Mouse (Mus musculus): ENCODE results near the gene H2-Aa. TPM values are rescaled to one million over a fixed set of nuclear protein-coding genes. Genes with fewer than 3 reads are reported as not detected.
A peak's percentile ranks its signal among the peaks of the same experiment; 100 is the strongest.
"Not testable (repeated sequence)": the region's sequence is repeated elsewhere in the genome, so short reads cannot be mapped to it uniquely, and the experiment has no call there.

Gene H2-Aa
- polyA plus RNA-seq (2016; fragmentation: Nextera tagmentation; extraction: Ambion mirVana) = 0.20 and 0.33 TPM in 2 replicates

- no peak within 1 kb of the TSS for H3K9ac ChIP-seq
- no peaks in the 10 kb centered on the region for H3K36me3 ChIP-seq
- 20% methylated on average over 8 of the region's 8 CpGs for WGBS
- no peak within 1 kb of the TSS for H3K27ac ChIP-seq (ENCODE audit: poor library complexity, severe bottlenecking)
- no peaks in the 10 kb centered on the region for H3K9me3 ChIP-seq (replicated peaks)
- peak; percentile 39; the same call in 1 of the 2 replicates for ATAC-seq (ENCODE audit: insufficient number of reproducible peaks, low FRiP score)
- no peak within 1 kb of the TSS for H3K4me2 ChIP-seq
- no peak within 1 kb of the TSS for H3K4me3 ChIP-seq
- no peaks in the 10 kb centered on the region for H3K4me1 ChIP-seq (replicated peaks)
- H3K27me3 ChIP-seq (replicated peaks) = peaks cover 8% of the 10 kb centered on the region; the same call in 1 of the 2 replicates
These were observed at the start of gene H2-Aa for GRCm38 (mm10) chr17:34287648-34288047. Gene H2-Aa, minus strand, starts transcription at chr17:34287823.

DNA sequence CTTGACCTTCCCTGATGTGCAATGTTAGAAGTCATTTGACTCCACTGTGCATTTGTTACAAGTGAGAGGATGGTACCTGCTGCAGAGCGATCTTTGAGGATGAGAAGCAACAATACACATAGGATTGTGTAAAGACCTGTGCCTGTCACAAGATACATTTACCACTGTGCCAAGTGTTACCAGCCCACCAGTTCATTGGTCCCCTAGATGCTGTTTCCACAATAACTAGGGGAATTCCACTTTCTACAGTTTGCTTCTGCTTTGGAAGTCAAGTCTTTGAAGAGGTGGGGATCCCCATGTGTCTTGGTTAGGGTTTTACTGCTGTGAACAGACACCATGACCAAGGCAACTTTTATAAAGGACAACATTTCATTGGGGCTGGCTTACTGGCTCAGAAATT, 43.6 kb upstream of the H2-Aa start:
- H3K4me1 ChIP-seq (replicated peaks) = no peaks in the 10 kb centered on the region
- H3K27ac ChIP-seq (ENCODE audit: poor library complexity, severe bottlenecking) = no peak overlapping the region
- ATAC-seq (ENCODE audit: insufficient number of reproducible peaks, low FRiP score) = no peak
- H3K9me3 ChIP-seq (replicated peaks) = 0 out of 2 replicates have a peak, but pooled peaks cover 6% of the 10 kb centered on the region
- no peak overlapping the region for H3K4me3 ChIP-seq
- 86% methylated on average over 1 of the region's 1 CpGs for WGBS
- no peak overlapping the region for H3K9ac ChIP-seq
- H3K27me3 ChIP-seq (replicated peaks) = peaks cover 11% of the 10 kb centered on the region; the same call in 1 of the 2 replicates
- no peak overlapping the region for H3K4me2 ChIP-seq
- H3K36me3 ChIP-seq = no peaks in the 10 kb centered on the region

- ATAC-seq (ENCODE audit: insufficient number of reproducible peaks, low FRiP score) = no peak
- 0 out of 2 replicates have a peak, but pooled peaks cover 6% of the 10 kb centered on the region for H3K9me3 ChIP-seq (replicated peaks)
These were observed 42.2 kb upstream of the H2-Aa start for GRCm38 (mm10) chr17:34329807-34330206.

GRCm38 (mm10) chr17:34326373-34326772, 38.8 kb upstream of the H2-Aa start:
- H3K9me3 ChIP-seq (replicated peaks) = 0 out of 2 replicates have a peak, but pooled peaks cover under 1% of the 10 kb centered on the region
- H3K4me1 ChIP-seq (replicated peaks) = no peaks in the 10 kb centered on the region
- ATAC-seq (ENCODE audit: insufficient number of reproducible peaks, low FRiP score) = no peak
- H3K4me3 ChIP-seq = no peak overlapping the region
- WGBS = 67% methylated on average over 3 of the region's 3 CpGs
- no peaks in the 10 kb centered on the region for H3K27me3 ChIP-seq (replicated peaks)
- no peaks in the 10 kb centered on the region for H3K36me3 ChIP-seq
- no peak overlapping the region for H3K9ac ChIP-seq
- H3K27ac ChIP-seq (ENCODE audit: poor library complexity, severe bottlenecking) = no peak overlapping the region
- no peak overlapping the region for H3K4me2 ChIP-seq

More at GRCm38 (mm10) chr17:34329807-34330206, 42.2 kb upstream of the H2-Aa start:
- 53% methylated on average over 2 of the region's 2 CpGs for WGBS
- H3K4me1 ChIP-seq (replicated peaks) = no peaks in the 10 kb centered on the region
- no peaks in the 10 kb centered on the region for H3K36me3 ChIP-seq
- H3K4me2 ChIP-seq = no peak overlapping the region
- 0 out of 2 replicates have a peak, but pooled peaks cover 7% of the 10 kb centered on the region for H3K27me3 ChIP-seq (replicated peaks)
- H3K9ac ChIP-seq = no peak overlapping the region
- H3K27ac ChIP-seq (ENCODE audit: poor library complexity, severe bottlenecking) = no peak overlapping the region
- H3K4me3 ChIP-seq = no peak overlapping the region

GRCm38 (mm10) chr17:34325436-34325835, 37.8 kb upstream of the H2-Aa start, which contains the start of gene H2-Eb2:
Gene H2-Eb2, plus strand, starts transcription at chr17:34325665.
- WGBS = 47% methylated on average over 4 of the region's 4 CpGs
- H3K36me3 ChIP-seq = no peaks in the 10 kb centered on the region
- H3K9ac ChIP-seq = no peak within 1 kb of the TSS
- no peak within 1 kb of the TSS for H3K4me2 ChIP-seq
- ATAC-seq (ENCODE audit: insufficient number of reproducible peaks, low FRiP score) = no peak
- no peaks in the 10 kb centered on the region for H3K4me1 ChIP-seq (replicated peaks)
- no peak within 1 kb of the TSS for H3K27ac ChIP-seq (ENCODE audit: poor library complexity, severe bottlenecking)
- H3K27me3 ChIP-seq (replicated peaks) = no peaks in the 10 kb centered on the region
- no peak within 1 kb of the TSS for H3K4me3 ChIP-seq
- H3K9me3 ChIP-seq (replicated peaks) = no peaks in the 10 kb centered on the region

DNA sequence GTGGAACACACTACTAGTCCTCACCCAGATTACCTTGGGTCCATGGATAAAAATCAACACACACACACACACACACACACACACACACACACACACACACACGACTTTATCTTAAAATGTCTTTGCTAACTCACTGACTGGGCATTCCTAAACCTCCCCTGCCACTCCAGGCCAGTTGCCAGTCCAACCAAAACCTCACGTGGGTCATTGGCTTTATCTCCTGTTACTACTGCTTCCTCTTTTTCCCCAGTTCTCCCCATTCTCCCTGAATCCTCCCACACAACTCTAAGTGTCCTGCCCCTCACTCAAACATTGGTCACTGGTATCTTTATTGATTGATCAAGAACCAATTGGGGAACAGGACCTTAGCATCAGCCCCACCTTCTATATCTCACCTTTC, 29.7 kb upstream of the H2-Aa start:
- Histone ChIP-seq H3K27me3 (replicated peaks) (no peaks in the 10 kb centered on the region), H3K9me3 (replicated peaks) (no peaks in the 10 kb centered on the region), H3K4me2 (no peak overlapping the region), H3K9ac (no peak overlapping the region), H3K36me3 (no peaks in the 10 kb centered on the region), H3K4me1 (replicated peaks) (no peaks in the 10 kb centered on the region), H3K27ac (ENCODE audit: poor library complexity, severe bottlenecking) (no peak overlapping the region), H3K4me3 (no peak overlapping the region)
- WGBS = 15% methylated on average over 2 of the region's 2 CpGs
- no peak for ATAC-seq (ENCODE audit: insufficient number of reproducible peaks, low FRiP score)

GRCm38 (mm10) chr17:34316697-34317096, 29.1 kb upstream of the H2-Aa start:
- 71% methylated on average over 2 of the region's 2 CpGs for WGBS
- ATAC-seq (ENCODE audit: insufficient number of reproducible peaks, low FRiP score) = no peak
- Histone ChIP-seq H3K27ac (ENCODE audit: poor library complexity, severe bottlenecking) (no peak overlapping the region), H3K36me3 (no peaks in the 10 kb centered on the region), H3K4me2 (no peak overlapping the region), H3K9ac (no peak overlapping the region), H3K4me1 (replicated peaks) (no peaks in the 10 kb centered on the region), H3K4me3 (no peak overlapping the region), H3K9me3 (replicated peaks) (no peaks in the 10 kb centered on the region), H3K27me3 (replicated peaks) (no peaks in the 10 kb centered on the region)

GRCm38 (mm10) chr17:34315512-34315911, 27.9 kb upstream of the H2-Aa start:
- H3K27ac ChIP-seq (ENCODE audit: poor library complexity, severe bottlenecking) = no peak overlapping the region
- H3K4me2 ChIP-seq = no peak overlapping the region
- no peaks in the 10 kb centered on the region for H3K27me3 ChIP-seq (replicated peaks)
- 59% methylated on average over 1 of the region's 1 CpGs for WGBS
- no peaks in the 10 kb centered on the region for H3K9me3 ChIP-seq (replicated peaks)
- H3K4me1 ChIP-seq (replicated peaks) = no peaks in the 10 kb centered on the region
- no peak overlapping the region for H3K9ac ChIP-seq
- no peak for ATAC-seq (ENCODE audit: insufficient number of reproducible peaks, low FRiP score)
- H3K4me3 ChIP-seq = no peak overlapping the region
- no peaks in the 10 kb centered on the region for H3K36me3 ChIP-seq

- H3K27ac ChIP-seq (ENCODE audit: poor library complexity, severe bottlenecking) = no peak overlapping the region
- no peaks in the 10 kb centered on the region for H3K9me3 ChIP-seq (replicated peaks)
- no peak overlapping the region for H3K4me2 ChIP-seq
- ATAC-seq (ENCODE audit: insufficient number of reproducible peaks, low FRiP score) = no peak
- H3K9ac ChIP-seq = no peak overlapping the region
- no peaks in the 10 kb centered on the region for H3K4me1 ChIP-seq (replicated peaks)
- H3K27me3 ChIP-seq (replicated peaks) = no peaks in the 10 kb centered on the region
- WGBS = 61% methylated on average over 9 of the region's 9 CpGs
- no peaks in the 10 kb centered on the region for H3K36me3 ChIP-seq
- no peak overlapping the region for H3K4me3 ChIP-seq
These were observed 26.7 kb upstream of the H2-Aa start for GRCm38 (mm10) chr17:34314286-34314685.

DNA sequence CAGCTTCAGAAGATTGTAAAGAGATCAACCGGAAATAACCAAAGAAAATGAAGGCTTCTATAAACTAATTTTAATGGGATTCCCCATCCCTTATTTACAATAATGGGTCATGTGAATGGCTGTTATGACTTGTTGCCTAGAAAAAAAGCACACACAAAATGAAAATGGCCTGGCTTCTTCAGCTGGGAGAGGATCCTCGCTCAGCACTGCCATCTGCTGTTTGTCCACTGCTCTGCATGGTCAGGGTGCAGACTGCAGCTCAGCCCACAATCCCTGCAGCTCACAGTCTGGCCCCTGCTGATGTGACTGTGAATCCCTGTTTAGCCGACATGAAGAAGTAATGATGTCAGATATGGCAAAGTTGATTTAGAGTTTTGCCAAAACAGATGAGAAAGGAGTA, 25.8 kb upstream of the H2-Aa start:
- H3K9ac ChIP-seq = no peak overlapping the region
- no peaks in the 10 kb centered on the region for H3K9me3 ChIP-seq (replicated peaks)
- WGBS = 36% methylated on average over 3 of the region's 3 CpGs
- H3K27me3 ChIP-seq (replicated peaks) = 0 out of 2 replicates have a peak, but pooled peaks cover under 1% of the 10 kb centered on the region
- no peak for ATAC-seq (ENCODE audit: insufficient number of reproducible peaks, low FRiP score)
- H3K36me3 ChIP-seq = no peaks in the 10 kb centered on the region
- no peaks in the 10 kb centered on the region for H3K4me1 ChIP-seq (replicated peaks)
- H3K4me2 ChIP-seq = no peak overlapping the region
- no peak overlapping the region for H3K4me3 ChIP-seq
- no peak overlapping the region for H3K27ac ChIP-seq (ENCODE audit: poor library complexity, severe bottlenecking)

DNA sequence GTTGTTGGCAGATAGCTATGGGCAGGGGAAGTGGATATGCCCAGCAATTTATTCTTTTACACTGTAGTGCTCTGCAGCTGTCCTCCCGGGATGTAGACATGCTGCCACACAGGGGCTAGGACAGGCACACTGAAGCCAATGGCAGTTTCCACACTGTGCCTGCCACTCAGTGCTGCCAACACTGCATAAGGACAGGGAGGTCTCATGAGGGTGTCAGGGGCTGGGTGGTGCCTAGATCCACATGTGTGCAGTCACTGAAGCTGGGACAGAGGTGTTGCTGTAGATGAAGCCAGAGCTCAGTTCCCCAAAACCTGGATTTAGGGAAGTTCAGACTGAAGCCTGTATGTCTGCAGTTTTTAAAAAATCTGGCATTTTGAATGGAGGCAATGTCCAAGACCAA, 24.6 kb upstream of the H2-Aa start:
- WGBS = 74% methylated on average over 1 of the region's 1 CpGs
- H3K27ac ChIP-seq (ENCODE audit: poor library complexity, severe bottlenecking) = no peak overlapping the region

GRCm38 (mm10) chr17:34310526-34310925, 22.9 kb upstream of the H2-Aa start:
- not testable (repeated sequence) for H3K36me3 ChIP-seq; H3K9ac ChIP-seq; H3K4me1 ChIP-seq (replicated peaks); H3K4me2 ChIP-seq; H3K4me3 ChIP-seq; H3K9me3 ChIP-seq (replicated peaks); H3K27ac ChIP-seq (ENCODE audit: poor library complexity, severe bottlenecking); H3K27me3 ChIP-seq (replicated peaks); ATAC-seq (ENCODE audit: insufficient number of reproducible peaks, low FRiP score)
- 64% methylated on average over 3 of the region's 3 CpGs for WGBS

More for the DNA sequence above, 24.6 kb upstream of the H2-Aa start:
- H3K4me1 ChIP-seq (replicated peaks) = no peaks in the 10 kb centered on the region
- H3K4me2 ChIP-seq = no peak overlapping the region
- no peak for ATAC-seq (ENCODE audit: insufficient number of reproducible peaks, low FRiP score)
- no peaks in the 10 kb centered on the region for H3K9me3 ChIP-seq (replicated peaks)
- no peak overlapping the region for H3K4me3 ChIP-seq
- no peaks in the 10 kb centered on the region for H3K36me3 ChIP-seq
- peaks cover 5% of the 10 kb centered on the region; the same call in 1 of the 2 replicates for H3K27me3 ChIP-seq (replicated peaks)
- H3K9ac ChIP-seq = no peak overlapping the region
